Mouse (Mus musculus) CH12.LX (cell line): Measurements from ENCODE around the gene Pkd2l1. TPM values are rescaled to one million over a fixed set of nuclear protein-coding genes. Genes with fewer than 3 reads are reported as not detected.
A peak's percentile ranks its signal among the peaks of the same experiment; 100 is the strongest.

Experiments used
- DNase-seq: peaks from one replicate; pipeline ENCODE4 v3.0.0-alpha.2; 2013; ENCODE audit errors: extremely low read depth
- H3K27ac ChIP-seq: 2 replicates; pipeline ENCODE4 v1.5.1; 2012; ENCODE audit warnings: low read depth, mild to moderate bottlenecking, control low read depth, moderate library complexity; ENCODE audit not compliant: insufficient read depth
- H3K27me3 ChIP-seq: replicated peaks from 2 replicates; pipeline ENCODE3; 2012; ENCODE audit warnings: inconsistent platforms
- H3K36me3 ChIP-seq, 2 experiments: replicated peaks in 1 of 2; 2 replicates each; pipeline versions ENCODE3 to v1.6.1; 2012; ENCODE audit warnings: inconsistent platforms in 1 of 2, low read length in 1 of 2, mild to moderate bottlenecking in 1 of 2, mixed read lengths in 1 of 2, moderate library complexity in 1 of 2; ENCODE audit not compliant: control insufficient read depth in 1 of 2, insufficient read depth in 1 of 2
- H3K4me1 ChIP-seq, 2 experiments: 2 replicates each; pipeline ENCODE4 v1.6.1; 2012; ENCODE audit warnings: inconsistent platforms in 1 of 2, moderate library complexity in 1 of 2; ENCODE audit not compliant: insufficient read depth in 2 of 2, control insufficient read depth in 1 of 2
- H3K4me2 ChIP-seq: 2 replicates; pipeline ENCODE4 v1.6.1; 2012; ENCODE audit warnings: low read depth, mild to moderate bottlenecking, control low read depth; ENCODE audit not compliant: poor library complexity, insufficient read depth, severe bottlenecking
- H3K4me3 ChIP-seq, 3 experiments: fragments of 150-350 bp in 1 of 3; sonication (generic) in 1 of 3; replicated peaks in 1 of 3; 2 replicates each; pipeline versions ENCODE3 to v1.5.1; 2011 to 2012; ENCODE audit warnings: low read depth in 2 of 3, low read length in 2 of 3, mild to moderate bottlenecking in 2 of 3, moderate library complexity in 2 of 3, control low read depth in 1 of 3, improper control_type of control experiment in 1 of 3, inconsistent platforms in 1 of 3, mixed read lengths in 1 of 3; ENCODE audit not compliant: poor library complexity in 1 of 3
- H3K79me2 ChIP-seq: replicated peaks from 2 replicates; pipeline ENCODE4 v1.6.1; 2012; ENCODE audit warnings: mild to moderate bottlenecking, moderate library complexity; ENCODE audit not compliant: control insufficient read depth, poor library complexity, insufficient read depth, severe bottlenecking; ENCODE audit errors: extremely low read depth
- H3K9ac ChIP-seq: 2 replicates; pipeline ENCODE4 v1.6.1; 2012; ENCODE audit warnings: low read depth, mild to moderate bottlenecking, control low read depth, moderate library complexity; ENCODE audit not compliant: insufficient read depth
- H3K9me3 ChIP-seq: replicated peaks from 2 replicates; pipeline ENCODE3; 2012; ENCODE audit warnings: low read length, inconsistent platforms, mixed read lengths
- CTCF ChIP-seq, 2 experiments: IDR thresholded peaks in 1 of 2; conservative IDR thresholded peaks in 1 of 2; 2 replicates each; pipeline ENCODE4 v1.5.1; 2011 to 2012; ENCODE audit warnings: low read depth in 2 of 2, low read length in 2 of 2, improper control_type of control experiment in 1 of 2, inconsistent platforms in 1 of 2, mild to moderate bottlenecking in 1 of 2, moderate library complexity in 1 of 2
- E2F4 ChIP-seq: IDR thresholded peaks from 2 replicates; pipeline ENCODE4 v1.6.1; 2011; ENCODE audit warnings: low read depth, low read length, improper control_type of control experiment; ENCODE audit not compliant: insufficient replicate concordance
- ELF1 ChIP-seq: IDR thresholded peaks from 2 replicates; pipeline ENCODE4 v1.6.1; 2014; ENCODE audit warnings: low read depth, mild to moderate bottlenecking, inconsistent platforms, low read length, improper control_type of control experiment
- GABPA ChIP-seq: IDR thresholded peaks from 2 replicates; pipeline ENCODE4 v1.6.1; 2012; ENCODE audit warnings: low read depth, low read length, improper control_type of control experiment, inconsistent platforms; ENCODE audit not compliant: insufficient replicate concordance
- JUN ChIP-seq: IDR thresholded peaks from 2 replicates; pipeline ENCODE4 v1.6.1; 2011; ENCODE audit warnings: low read depth, mild to moderate bottlenecking, low read length, improper control_type of control experiment, moderate library complexity; ENCODE audit not compliant: insufficient read depth
- JUND ChIP-seq: conservative IDR thresholded peaks from 2 replicates; pipeline ENCODE4 v1.6.1; 2011; ENCODE audit warnings: low read depth, low read length, improper control_type of control experiment
- KAT2A ChIP-seq: IDR thresholded peaks from 2 replicates; pipeline ENCODE4 v1.6.1; 2012; ENCODE audit warnings: low read length, improper control_type of control experiment, inconsistent platforms; ENCODE audit not compliant: insufficient replicate concordance
- MAFK ChIP-seq: IDR thresholded peaks from 2 replicates; pipeline ENCODE4 v1.6.1; 2011; ENCODE audit warnings: low read length, improper control_type of control experiment; ENCODE audit not compliant: insufficient replicate concordance
- MEF2A ChIP-seq: IDR thresholded peaks from 2 replicates; pipeline ENCODE4 v1.6.1; 2014; ENCODE audit warnings: low read depth, mild to moderate bottlenecking, inconsistent platforms, low read length, improper control_type of control experiment, borderline replicate concordance
- MXI1 ChIP-seq: IDR thresholded peaks from 2 replicates; pipeline ENCODE4 v1.6.1; 2011; ENCODE audit warnings: mild to moderate bottlenecking, low read depth, low read length, improper control_type of control experiment
- NELFE ChIP-seq: IDR thresholded peaks from 2 replicates; pipeline ENCODE4 v1.6.1; 2011; ENCODE audit warnings: low read depth, low read length, improper control_type of control experiment
- NRF1 ChIP-seq: IDR thresholded peaks from 2 replicates; pipeline ENCODE4 v1.6.1; 2014; ENCODE audit warnings: low read depth, mild to moderate bottlenecking, inconsistent platforms, low read length, improper control_type of control experiment, moderate library complexity
- PAX5 ChIP-seq: IDR thresholded peaks from 2 replicates; pipeline ENCODE4 v1.6.1; 2012; ENCODE audit warnings: low read length, inconsistent platforms, mixed read lengths
- POLR2AphosphoS2 ChIP-seq: IDR thresholded peaks from 2 replicates; pipeline ENCODE4 v1.6.1; 2011; ENCODE audit warnings: low read depth, low read length, improper control_type of control experiment
- RAD21 ChIP-seq: IDR thresholded peaks from 2 replicates; pipeline ENCODE4 v1.6.1; 2011; ENCODE audit warnings: low read depth, mild to moderate bottlenecking, low read length, improper control_type of control experiment, moderate library complexity
- RCOR1 ChIP-seq: conservative IDR thresholded peaks from 2 replicates; pipeline ENCODE4 v1.6.1; 2012; ENCODE audit warnings: low read depth, mild to moderate bottlenecking, inconsistent platforms, low read length, improper control_type of control experiment
- SIN3A ChIP-seq: IDR thresholded peaks from 2 replicates; pipeline ENCODE4 v1.6.1; 2012; ENCODE audit warnings: low read length, improper control_type of control experiment, inconsistent platforms
- SMC3 ChIP-seq: IDR thresholded peaks from 2 replicates; pipeline ENCODE4 v1.6.1; 2011; ENCODE audit warnings: low read depth, low read length, improper control_type of control experiment
- TCF12 ChIP-seq: IDR thresholded peaks from 2 replicates; pipeline ENCODE4 v1.6.1; 2014; ENCODE audit warnings: low read depth, mild to moderate bottlenecking, inconsistent platforms, low read length, improper control_type of control experiment
- dilution Hi-C: fragments of 300-500 bp; cut with MboI; formaldehyde crosslinking; loops from 2 replicates; pipeline ENCODE4 v1.14.3; 2020; ENCODE audit warnings: low sequenced_read_pairs; ENCODE audit not compliant: extremely low pct_unique_long_range_greater_than_20kb, extremely low pct_ligation_motif_present
- in situ Hi-C: fragments of 300-500 bp; cut with MboI; formaldehyde crosslinking; loops from 3 replicates; pipeline ENCODE4 v1.14.3; 2019; ENCODE audit warnings: low sequenced_read_pairs, low pct_ligation_motif_present, low pct_unique_long_range_greater_than_20kb, mixed read lengths
- polyA plus RNA-seq: library from polyadenylated mRNA; unstranded; fragments of >175 nt; gene quantifications from 2 replicates; pipeline ENCODE4 v1.2.1, GENCODE M21; 2012; ENCODE audit warnings: low read depth; ENCODE audit not compliant: insufficient read length
- total RNA-seq, 2 experiments: library from RNA; depleted of rRNA; stranded (reverse); fragments of 300-350 nt in 1 of 2; fragments of >200 nt in 1 of 2; gene quantifications; 2 replicates each; pipeline ENCODE4 v1.2.3; 2012 to 2014

Gene Pkd2l1
- total and polyA plus RNA-seq, 3 experiments: 0.04 to 0.07 TPM; not detected in 1

GRCm38 (mm10) chr19:44198964-44199363 lies 6.7 kb upstream of the Pkd2l1 start:
- no peak for TF ChIP-seq MAFK
- peak; percentile 17 to 57; a peak in 2 of 4 replicates for TF ChIP-seq CTCF (conservative IDR thresholded peaks at IDR 0.05 in 1 of 2, IDR thresholded peaks at IDR 0.05 in 1 of 2; ENCODE audit: low read depth in 2 of 2, low read length in 2 of 2)
- no peak for TF ChIP-seq RCOR1
- TF ChIP-seq ELF1: no peak
- peak; percentile 20 for TF ChIP-seq RAD21
- TF ChIP-seq MEF2A: no peak
- no peak overlapping the region for H3K9ac ChIP-seq
- H3K27me3 ChIP-seq: peaks cover 5% of the 10 kb centered on the region
- dilution Hi-C loops (no loop called here), in situ Hi-C loops (no loop called here)
- H3K27ac ChIP-seq: no peak overlapping the region
- H3K4me3 ChIP-seq: no peak overlapping the region
- peak; percentile 14 for DNase-seq
- H3K4me1 ChIP-seq: peaks cover 2 to 3% of the 10 kb centered on the region in 2 experiments; a peak in 2 of 4 replicates
- H3K4me2 ChIP-seq: no peak overlapping the region
- H3K9me3 ChIP-seq: no peaks in the 10 kb centered on the region
- no peaks in the 10 kb centered on the region for H3K36me3 ChIP-seq
- no peaks in the 10 kb centered on the region for H3K79me2 ChIP-seq

- Histone ChIP-seq H3K27me3 (peaks cover 7% of the 10 kb centered on the region), H3K4me3 (no peak overlapping the region), H3K27ac (no peak overlapping the region), H3K9ac (no peak overlapping the region), H3K79me2 (no peaks in the 10 kb centered on the region), H3K9me3 (no peaks in the 10 kb centered on the region), H3K36me3 (no peaks in the 10 kb centered on the region), H3K4me2 (no peak overlapping the region), H3K4me1 (peaks cover 2 to 3% of the 10 kb centered on the region in 2 experiments; a peak in 2 of 4 replicates)
- TF ChIP-seq GABPA (no peak), SMC3 (no peak), TCF12 (no peak), POLR2AphosphoS2 (no peak), MXI1 (no peak), SIN3A (no peak), NRF1 (no peak), ELF1 (no peak), KAT2A (no peak), NELFE (no peak), JUND (no peak), E2F4 (no peak), RAD21 (no peak), PAX5 (no peak), JUN (no peak)
- in situ Hi-C loops (no loop called here), dilution Hi-C loops (no loop called here)
- DNase-seq: no peak
These were observed 6.3 kb upstream of the Pkd2l1 start for GRCm38 (mm10) chr19:44198494-44198893.
